Mouse (Mus musculus): ENCODE measurements around the gene Acot7. TPM values are rescaled to one million over a fixed set of nuclear protein-coding genes. Genes with fewer than 3 reads are reported as not detected.

Gene Acot7
- polyA plus RNA-seq, 1 experiment: 15.4 TPM

DNA sequence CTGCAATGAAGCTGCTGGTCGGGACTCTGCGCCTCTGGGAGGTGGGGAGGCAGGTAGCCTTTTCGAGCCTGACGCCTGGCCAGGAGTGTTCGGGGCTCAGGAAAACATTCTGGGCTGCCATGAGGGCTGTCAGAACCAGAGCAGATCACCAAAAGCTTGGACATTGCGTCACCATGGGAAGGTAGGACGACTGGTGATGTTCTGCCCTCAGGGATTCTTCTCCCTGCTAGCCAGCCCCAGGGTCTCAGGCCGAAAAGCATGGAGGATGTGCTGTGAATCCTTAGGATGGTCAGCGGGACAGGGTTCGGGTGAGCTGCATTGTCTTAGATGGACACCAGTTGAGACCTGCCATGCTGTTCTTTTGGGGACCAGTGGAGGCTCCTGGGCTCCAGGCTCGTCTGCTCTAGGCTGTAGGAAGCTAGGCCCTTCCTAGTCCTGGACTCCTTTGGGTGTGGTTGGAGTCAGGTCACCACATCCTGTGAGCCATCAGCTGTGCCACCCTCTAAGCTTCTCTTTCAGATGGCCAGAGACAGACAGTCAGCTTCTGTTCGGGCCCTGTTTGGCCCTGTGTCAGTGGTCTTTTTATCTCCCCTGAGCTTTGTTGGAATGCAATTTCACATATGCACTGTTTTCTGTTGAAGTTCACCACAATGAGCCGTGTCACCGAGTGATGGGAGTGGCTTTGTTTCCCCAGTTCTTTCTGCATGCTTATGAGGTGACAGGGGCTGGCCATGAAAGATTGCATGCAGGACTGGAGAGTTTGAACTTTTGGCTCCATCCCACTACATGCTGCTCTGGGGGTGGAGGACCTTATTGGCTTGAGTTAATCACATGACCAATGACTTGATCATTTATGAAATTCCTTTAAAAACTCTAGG lies 8.5 kb downstream of the Acot7 start:
- no peak for TF ChIP-seq POLR2A (IDR thresholded peaks at IDR 0.05; ENCODE audit: low read depth, low read length)
- TF ChIP-seq CTCF (IDR thresholded peaks at IDR 0.05; ENCODE audit: extremely low read depth, insufficient read depth, insufficient read length, insufficient replicate concordance): no peak
- Histone ChIP-seq H3K4me3 (ENCODE audit: extremely low read depth, insufficient read depth, insufficient read length) (no peak overlapping the region), H3K27me3 (ENCODE audit: control insufficient read depth, insufficient read depth, low read length) (no peaks in the 10 kb centered on the region), H3K4me1 (ENCODE audit: control insufficient read depth, insufficient read depth, insufficient read length) (peaks cover 32% of the 10 kb centered on the region; the same call in 1 of the 2 replicates), H3K36me3 (ENCODE audit: control insufficient read depth, insufficient read depth, low read length) (no peaks in the 10 kb centered on the region), H3K27ac (ENCODE audit: insufficient read depth, low read length) (peak overlapping the region; percentile 62)
- WGBS: 48% methylated on average over 14 of the region's 14 CpGs
- DNase-seq (ENCODE audit: low read depth in 1 of 2, low spot score in 2 of 2): no peak

- Histone ChIP-seq H3K27me3 (ENCODE audit: control insufficient read depth, insufficient read depth, low read length) (no peaks in the 10 kb centered on the region), H3K27ac (ENCODE audit: insufficient read depth, low read length) (no peak overlapping the region), H3K4me1 (ENCODE audit: control insufficient read depth, insufficient read depth, insufficient read length) (peaks cover 32% of the 10 kb centered on the region; the same call in 1 of the 2 replicates), H3K4me3 (ENCODE audit: extremely low read depth, insufficient read depth, insufficient read length) (no peak overlapping the region), H3K36me3 (ENCODE audit: control insufficient read depth, insufficient read depth, low read length) (no peaks in the 10 kb centered on the region)
- TF ChIP-seq POLR2A (IDR thresholded peaks at IDR 0.05; ENCODE audit: low read depth, low read length) (no peak), CTCF (IDR thresholded peaks at IDR 0.05; ENCODE audit: extremely low read depth, insufficient read depth, insufficient read length, insufficient replicate concordance) (no peak)
- WGBS: 80% methylated on average over 9 of the region's 9 CpGs
- DNase-seq (ENCODE audit: low read depth in 1 of 2, low spot score in 2 of 2): no peak
Observed at GRCm38 (mm10) chr4:152187142-152187541, 9.2 kb downstream of the Acot7 start.

- Histone ChIP-seq H3K4me1 (ENCODE audit: control insufficient read depth, insufficient read depth, insufficient read length) (peaks cover 32% of the 10 kb centered on the region; the same call in 1 of the 2 replicates), H3K4me3 (ENCODE audit: extremely low read depth, insufficient read depth, insufficient read length) (no peak overlapping the region), H3K36me3 (ENCODE audit: control insufficient read depth, insufficient read depth, low read length) (no peaks in the 10 kb centered on the region), H3K27ac (ENCODE audit: insufficient read depth, low read length) (peak overlapping the region; percentile 25), H3K27me3 (ENCODE audit: control insufficient read depth, insufficient read depth, low read length) (no peaks in the 10 kb centered on the region)
- WGBS: 64% methylated on average over 2 of the region's 2 CpGs
- TF ChIP-seq POLR2A (IDR thresholded peaks at IDR 0.05; ENCODE audit: low read depth, low read length) (no peak), CTCF (IDR thresholded peaks at IDR 0.05; ENCODE audit: extremely low read depth, insufficient read depth, insufficient read length, insufficient replicate concordance) (no peak)
- no peak for DNase-seq (ENCODE audit: low read depth in 1 of 2, low spot score in 2 of 2)
Observed at GRCm38 (mm10) chr4:152188651-152189050, 10.7 kb downstream of the Acot7 start.

DNA sequence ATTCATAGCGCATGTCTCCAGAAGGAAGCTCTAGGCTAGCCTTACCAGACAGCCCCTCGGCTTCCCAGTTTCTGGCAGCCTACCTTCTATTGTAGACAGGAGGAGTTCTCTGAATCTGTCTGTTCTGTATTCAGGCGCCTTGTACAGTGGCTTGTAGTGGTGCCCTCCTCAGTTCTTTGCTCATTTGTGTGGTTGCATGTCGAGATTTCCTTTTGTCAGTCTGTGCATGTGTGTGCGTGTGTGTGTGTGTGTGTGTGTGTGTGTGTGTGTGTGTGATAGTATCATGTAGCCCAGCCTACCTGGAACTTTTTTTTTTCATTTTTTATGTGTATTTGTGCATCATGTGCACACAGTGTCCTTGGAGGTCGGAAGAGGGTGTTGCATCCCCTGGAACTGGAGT lies 11.1 kb downstream of the Acot7 start:
- peak overlapping the region; percentile 27; the same call in 1 of the 2 replicates for H3K27ac ChIP-seq (ENCODE audit: insufficient read depth, low read length)
- DNase-seq (ENCODE audit: low read depth in 1 of 2, low spot score in 2 of 2): no peak
- H3K4me1 ChIP-seq (ENCODE audit: control insufficient read depth, insufficient read depth, insufficient read length): peaks cover 32% of the 10 kb centered on the region; the same call in 1 of the 2 replicates
- no peaks in the 10 kb centered on the region for H3K27me3 ChIP-seq (ENCODE audit: control insufficient read depth, insufficient read depth, low read length)
- H3K36me3 ChIP-seq (ENCODE audit: control insufficient read depth, insufficient read depth, low read length): no peaks in the 10 kb centered on the region
- WGBS: 66% methylated on average over 6 of the region's 6 CpGs
- TF ChIP-seq POLR2A (IDR thresholded peaks at IDR 0.05; ENCODE audit: low read depth, low read length) (no peak), CTCF (IDR thresholded peaks at IDR 0.05; ENCODE audit: extremely low read depth, insufficient read depth, insufficient read length, insufficient replicate concordance) (no peak)
- H3K4me3 ChIP-seq (ENCODE audit: extremely low read depth, insufficient read depth, insufficient read length): no peak overlapping the region

- WGBS: 79% methylated on average over 4 of the region's 4 CpGs
- Histone ChIP-seq H3K27ac (ENCODE audit: insufficient read depth, low read length) (peak overlapping the region; percentile 43), H3K36me3 (ENCODE audit: control insufficient read depth, insufficient read depth, low read length) (no peaks in the 10 kb centered on the region), H3K4me3 (ENCODE audit: extremely low read depth, insufficient read depth, insufficient read length) (no peak overlapping the region), H3K4me1 (ENCODE audit: control insufficient read depth, insufficient read depth, insufficient read length) (peaks cover 34% of the 10 kb centered on the region; the same call in 1 of the 2 replicates), H3K27me3 (ENCODE audit: control insufficient read depth, insufficient read depth, low read length) (no peaks in the 10 kb centered on the region)
- TF ChIP-seq POLR2A (IDR thresholded peaks at IDR 0.05; ENCODE audit: low read depth, low read length) (no peak), CTCF (IDR thresholded peaks at IDR 0.05; ENCODE audit: extremely low read depth, insufficient read depth, insufficient read length, insufficient replicate concordance) (no peak)
- DNase-seq (ENCODE audit: low read depth in 1 of 2, low spot score in 2 of 2): no peak
Observed at GRCm38 (mm10) chr4:152189691-152190090, 11.8 kb downstream of the Acot7 start.

- WGBS: 33% methylated on average over 11 of the region's 11 CpGs
- TF ChIP-seq POLR2A (IDR thresholded peaks at IDR 0.05; ENCODE audit: low read depth, low read length) (no peak), CTCF (IDR thresholded peaks at IDR 0.05; ENCODE audit: extremely low read depth, insufficient read depth, insufficient read length, insufficient replicate concordance) (no peak)
- Histone ChIP-seq H3K4me3 (ENCODE audit: extremely low read depth, insufficient read depth, insufficient read length) (no peak overlapping the region), H3K36me3 (ENCODE audit: control insufficient read depth, insufficient read depth, low read length) (no peaks in the 10 kb centered on the region), H3K27ac (ENCODE audit: insufficient read depth, low read length) (peak overlapping the region; percentile 43; the same call in 1 of the 2 replicates), H3K27me3 (ENCODE audit: control insufficient read depth, insufficient read depth, low read length) (no peaks in the 10 kb centered on the region), H3K4me1 (ENCODE audit: control insufficient read depth, insufficient read depth, insufficient read length) (peaks cover 36% of the 10 kb centered on the region)
- no peak for DNase-seq (ENCODE audit: low read depth in 1 of 2, low spot score in 2 of 2)
Observed at GRCm38 (mm10) chr4:152190096-152190653, 12.2 kb downstream of the Acot7 start.
